Mouse (Mus musculus) bone marrow, adult 2 months (tissue): ENCODE results near the gene Plcxd3. TPM values are rescaled to one million over a fixed set of nuclear protein-coding genes. Genes with fewer than 3 reads are reported as not detected.

Source experiments
- H3K27ac ChIP-seq: fragments of 200-500 bp; 2 replicates; pipeline ENCODE4 v1.5.1; 2012; ENCODE audit warnings: low read depth, mild to moderate bottlenecking, control low read depth, inconsistent platforms, low read length; ENCODE audit not compliant: control insufficient read depth, poor library complexity, insufficient read depth
- H3K4me1 ChIP-seq: fragments of 200-500 bp; 2 replicates; pipeline ENCODE4 v1.6.1; 2011; ENCODE audit warnings: low read length; ENCODE audit not compliant: control insufficient read depth, insufficient read depth
- H3K4me3 ChIP-seq: fragments of 200-500 bp; replicated peaks from 2 replicates; pipeline ENCODE3; 2011; ENCODE audit warnings: mild to moderate bottlenecking, low read depth, low read length, control low read depth; ENCODE audit not compliant: control insufficient read depth
- CTCF ChIP-seq: fragments of 200-500 bp; IDR thresholded peaks from 2 replicates; pipeline ENCODE4 v1.5.1; 2011; ENCODE audit warnings: low read length, control low read depth; ENCODE audit not compliant: control insufficient read depth, insufficient read depth
- POLR2A ChIP-seq: fragments of 200-500 bp; IDR thresholded peaks from 2 replicates; pipeline ENCODE4 v1.6.1; 2011; ENCODE audit warnings: low read depth, mild to moderate bottlenecking, control low read depth, low read length, borderline replicate concordance; ENCODE audit not compliant: control insufficient read depth
- WGBS: fragments of 180-500 bp; shearing (Covaris S2); methylation state at CpG from one replicate; pipeline ENCODE4 v1.1.7; 2018; 5-methylcytosine and 5-hydroxymethylcytosine counted together
- polyA plus RNA-seq: library from polyadenylated mRNA; stranded (reverse); fragments of >200 nt; gene quantifications from 2 replicates; pipeline ENCODE4 v1.2.4, GENCODE M21; 2011; ENCODE audit warnings: low replicate concordance; ENCODE audit not compliant: missing spikeins, insufficient read depth, insufficient read length

Plcxd3 gene
- polyA plus RNA-seq, 1 experiment: not detected

GRCm38 (mm10) chr15:4376221-4376631, 935 bp downstream of the Plcxd3 start:
- TF ChIP-seq POLR2A: no peak
- no peak for TF ChIP-seq CTCF
- Histone ChIP-seq H3K27ac (no peak overlapping the region), H3K4me3 (no peak overlapping the region), H3K4me1 (no peaks in the 10 kb centered on the region)
- WGBS: 25% methylated on average over 8 of the region's 8 CpGs

GRCm38 (mm10) chr15:4378766-4379165, 3.5 kb downstream of the Plcxd3 start:
- Histone ChIP-seq H3K4me1 (no peaks in the 10 kb centered on the region), H3K27ac (no peak overlapping the region), H3K4me3 (no peak overlapping the region)
- WGBS: 59% methylated on average over 5 of the region's 5 CpGs
- no peak for TF ChIP-seq POLR2A
- TF ChIP-seq CTCF: no peak

- H3K27ac ChIP-seq: no peak overlapping the region
- TF ChIP-seq CTCF (no peak), POLR2A (no peak)
Observed at GRCm38 (mm10) chr15:4387774-4388173, 12.5 kb downstream of the Plcxd3 start.

GRCm38 (mm10) chr15:4400096-4400495, 24.8 kb downstream of the Plcxd3 start:
- TF ChIP-seq CTCF (no peak), POLR2A (no peak)
- no peak overlapping the region for H3K4me3 ChIP-seq
- H3K27ac ChIP-seq: no peak overlapping the region
- H3K4me1 ChIP-seq: no peaks in the 10 kb centered on the region
- WGBS: 60% methylated on average over 4 of the region's 4 CpGs

More at GRCm38 (mm10) chr15:4387774-4388173, 12.5 kb downstream of the Plcxd3 start:
- no peaks in the 10 kb centered on the region for H3K4me1 ChIP-seq
- H3K4me3 ChIP-seq: no peak overlapping the region

- Histone ChIP-seq H3K4me1 (no peaks in the 10 kb centered on the region), H3K27ac (no peak overlapping the region), H3K4me3 (no peak overlapping the region)
- TF ChIP-seq POLR2A: no peak
- TF ChIP-seq CTCF: no peak
- 51% methylated on average over 2 of the region's 2 CpGs for WGBS
Observed at GRCm38 (mm10) chr15:4411333-4411732, 36.0 kb downstream of the Plcxd3 start.

- TF ChIP-seq CTCF (no peak), POLR2A (no peak)
Observed at GRCm38 (mm10) chr15:4440081-4440480, 64.8 kb downstream of the Plcxd3 start.

GRCm38 (mm10) chr15:4496182-4496581, 120.9 kb downstream of the Plcxd3 start:
- TF ChIP-seq CTCF (no peak), POLR2A (no peak)
- Histone ChIP-seq H3K27ac (no peak overlapping the region), H3K4me3 (no peak overlapping the region), H3K4me1 (no peaks in the 10 kb centered on the region)
- WGBS: 82% methylated on average over 3 of the region's 3 CpGs

More at GRCm38 (mm10) chr15:4440081-4440480, 64.8 kb downstream of the Plcxd3 start:
- Histone ChIP-seq H3K27ac (no peak overlapping the region), H3K4me3 (no peak overlapping the region), H3K4me1 (no peaks in the 10 kb centered on the region)

- 80% methylated on average over 2 of the region's 2 CpGs for WGBS
- no peak overlapping the region for H3K4me3 ChIP-seq
- no peaks in the 10 kb centered on the region for H3K4me1 ChIP-seq
- no peak for TF ChIP-seq POLR2A
- TF ChIP-seq CTCF: no peak
- no peak overlapping the region for H3K27ac ChIP-seq
Observed at GRCm38 (mm10) chr15:4496984-4497383, 121.7 kb downstream of the Plcxd3 start.

- 79% methylated on average over 3 of the region's 3 CpGs for WGBS
- no peak for TF ChIP-seq CTCF
- TF ChIP-seq POLR2A: no peak
Observed at GRCm38 (mm10) chr15:4498036-4498435, 122.7 kb downstream of the Plcxd3 start.

GRCm38 (mm10) chr15:4503366-4503765, 128.1 kb downstream of the Plcxd3 start:
- Histone ChIP-seq H3K4me1 (no peaks in the 10 kb centered on the region), H3K4me3 (no peak overlapping the region), H3K27ac (no peak overlapping the region)
- 78% methylated on average over 3 of the region's 3 CpGs for WGBS
- TF ChIP-seq CTCF (no peak), POLR2A (no peak)

More at GRCm38 (mm10) chr15:4498036-4498435, 122.7 kb downstream of the Plcxd3 start:
- Histone ChIP-seq H3K27ac (no peak overlapping the region), H3K4me3 (no peak overlapping the region), H3K4me1 (no peaks in the 10 kb centered on the region)
